Mouse (Mus musculus) thymus, adult 2 months (tissue): ENCODE data around the gene Nr1h5. TPM values are rescaled to one million over a fixed set of nuclear protein-coding genes. Genes with fewer than 3 reads are reported as not detected.
A peak's percentile ranks its signal among the peaks of the same experiment; 100 is the strongest.

Experiments used
- DNase-seq: peaks from one replicate; pipeline ENCODE4 v3.0.0; 2021
- H3K27ac ChIP-seq: fragments of 200-500 bp; 2 replicates; pipeline ENCODE4 v1.5.1; 2012; ENCODE audit warnings: low read length, control low read depth; ENCODE audit not compliant: control insufficient read depth, insufficient read depth
- H3K27me3 ChIP-seq: fragments of 200-500 bp; 2 replicates; pipeline ENCODE4 v1.6.1; 2012; ENCODE audit warnings: mild to moderate bottlenecking, low read length, moderate library complexity, mixed read lengths; ENCODE audit not compliant: control insufficient read depth, insufficient read depth
- H3K36me3 ChIP-seq: fragments of 200-500 bp; 2 replicates; pipeline ENCODE4 v1.6.1; 2012; ENCODE audit warnings: mild to moderate bottlenecking, low read length, moderate library complexity; ENCODE audit not compliant: control insufficient read depth, insufficient read depth
- H3K4me1 ChIP-seq: fragments of 200-500 bp; replicated peaks from 2 replicates; pipeline ENCODE4 v1.6.1; 2012; ENCODE audit warnings: low read length; ENCODE audit not compliant: control insufficient read depth, insufficient read depth
- H3K4me3 ChIP-seq: fragments of 200-500 bp; 2 replicates; pipeline ENCODE4 v1.5.1; 2012; ENCODE audit warnings: mild to moderate bottlenecking, low read length, control low read depth, moderate library complexity; ENCODE audit not compliant: control insufficient read depth, insufficient read depth
- CTCF ChIP-seq: fragments of 200-500 bp; IDR thresholded peaks from 2 replicates; pipeline ENCODE4 v1.5.1; 2012; ENCODE audit warnings: mild to moderate bottlenecking, control low read depth, low read length, moderate library complexity, borderline replicate concordance; ENCODE audit not compliant: control insufficient read depth, poor library complexity, insufficient read depth; ENCODE audit errors: extremely low read depth
- POLR2A ChIP-seq: fragments of 200-500 bp; IDR thresholded peaks from 2 replicates; pipeline ENCODE4 v1.6.1; 2012; ENCODE audit warnings: mild to moderate bottlenecking, low read length, control low read depth, moderate library complexity; ENCODE audit not compliant: control insufficient read depth, poor library complexity, insufficient read depth; ENCODE audit errors: extremely low read depth
- WGBS: fragments of 180-500 bp; shearing (Covaris S2); methylation state at CpG from one replicate; pipeline ENCODE4 v1.1.7; 2018; 5-methylcytosine and 5-hydroxymethylcytosine counted together
- polyA plus RNA-seq: library from polyadenylated mRNA; depleted of rRNA; stranded (reverse); fragments of >200 nt; gene quantifications from 2 replicates; pipeline ENCODE4 v1.2.3, GENCODE M21; 2012; rRNA removed

The Nr1h5 gene
- polyA plus RNA-seq = 0.04 TPM in 1 of 2 replicates, not detected in the other

GRCm38 (mm10) chr3:102964033-102964432, at the start of gene Nr1h5:
Nr1h5 (minus strand) TSS chr3:102964133.
- Histone ChIP-seq H3K27ac (no peak within 1 kb of the TSS), H3K4me3 (no peak within 1 kb of the TSS), H3K27me3 (no peaks in the 10 kb centered on the region), H3K36me3 (no peaks in the 10 kb centered on the region), H3K4me1 (no peaks in the 10 kb centered on the region)
- TF ChIP-seq CTCF (no peak), POLR2A (no peak)
- no peak for DNase-seq
- WGBS = 82% methylated on average over 3 of the region's 3 CpGs

GRCm38 (mm10) chr3:103001595-103001994, 37.7 kb upstream of the Nr1h5 start:
- Histone ChIP-seq H3K4me3 (no peak overlapping the region), H3K36me3 (peaks cover 37% of the 10 kb centered on the region), H3K4me1 (no peaks in the 10 kb centered on the region; the same call in 1 of the 2 replicates), H3K27me3 (no peaks in the 10 kb centered on the region), H3K27ac (no peak overlapping the region)
- no peak for TF ChIP-seq POLR2A
- TF ChIP-seq CTCF = no peak
- DNase-seq = no peak
- WGBS = 96% methylated on average over 7 of the region's 7 CpGs

- WGBS = 95% methylated on average over 3 of the region's 3 CpGs
- Histone ChIP-seq H3K27ac (no peak overlapping the region), H3K36me3 (peaks cover 26% of the 10 kb centered on the region), H3K4me3 (no peak overlapping the region), H3K4me1 (peaks cover 2% of the 10 kb centered on the region), H3K27me3 (no peaks in the 10 kb centered on the region)
- no peak for DNase-seq
- no peak for TF ChIP-seq POLR2A
- no peak for TF ChIP-seq CTCF
Observed at GRCm38 (mm10) chr3:102997591-102997990, 33.7 kb upstream of the Nr1h5 start.

- WGBS = 82% methylated on average over 10 of the region's 10 CpGs
- H3K27ac ChIP-seq = no peak overlapping the region
- no peak for DNase-seq
- H3K4me3 ChIP-seq = no peak overlapping the region
- TF ChIP-seq CTCF (no peak), POLR2A (no peak)
- no peaks in the 10 kb centered on the region for H3K27me3 ChIP-seq
- peaks cover 21% of the 10 kb centered on the region for H3K36me3 ChIP-seq
- peaks cover 2% of the 10 kb centered on the region for H3K4me1 ChIP-seq
Observed at GRCm38 (mm10) chr3:102997036-102997435, 33.1 kb upstream of the Nr1h5 start.

GRCm38 (mm10) chr3:102995605-102996321, 31.8 kb upstream of the Nr1h5 start, which contains the start of gene Sike1:
Sike1 (plus strand) TSS chr3:102995708.
- peaks cover 15% of the 10 kb centered on the region for H3K36me3 ChIP-seq
- peak within 1 kb of the TSS; percentile 80 for H3K4me3 ChIP-seq
- H3K4me1 ChIP-seq = peaks cover 2% of the 10 kb centered on the region
- peak within 1 kb of the TSS; percentile 17 for H3K27ac ChIP-seq
- DNase-seq = peak; percentile 94
- TF ChIP-seq CTCF (0 out of 2 replicates have a peak, but pooled peaks have one; percentile 53), POLR2A (peak; percentile 72)
- WGBS = under 1% methylated on average over 58 of the region's 60 CpGs
- no peaks in the 10 kb centered on the region for H3K27me3 ChIP-seq

GRCm38 (mm10) chr3:102995233-102995604, 31.3 kb upstream of the Nr1h5 start:
- Histone ChIP-seq H3K27ac (no peak overlapping the region), H3K4me3 (peak overlapping the region; percentile 80), H3K4me1 (peaks cover 2% of the 10 kb centered on the region), H3K27me3 (no peaks in the 10 kb centered on the region), H3K36me3 (peaks cover 11% of the 10 kb centered on the region)
- 42% methylated on average over 7 of the region's 7 CpGs for WGBS
- TF ChIP-seq POLR2A (no peak), CTCF (no peak)
- DNase-seq = no peak
